Mouse (Mus musculus) limb, embryonic 13.5 days (tissue): ENCODE data around the gene Aspm. TPM values are rescaled to one million over a fixed set of nuclear protein-coding genes. Genes with fewer than 3 reads are reported as not detected.
"Not testable (repeated sequence)": the region's sequence is repeated elsewhere in the genome, so short reads cannot be mapped to it uniquely, and the experiment has no call there.

Experiments used
- ATAC-seq: fragments of 200-750 bp; cut with Nextera tagmentation; 2 replicates; pipeline ENCODE4 v1.8.0; 2017; ENCODE audit warnings: low read depth, moderate number of reproducible peaks, moderate TSS enrichment; ENCODE audit not compliant: low FRiP score
- H3K27ac ChIP-seq: fragments of 300-500 bp; sonication (generic); 2 replicates; pipeline ENCODE4 v1.5.1; 2015; ENCODE audit warnings: inconsistent platforms, mild to moderate bottlenecking, moderate library complexity
- H3K27me3 ChIP-seq: fragments of 300-500 bp; sonication (generic); 2 replicates; pipeline ENCODE4 v1.6.1; 2015; ENCODE audit warnings: mild to moderate bottlenecking, inconsistent platforms
- H3K36me3 ChIP-seq: fragments of 300-500 bp; sonication (generic); 2 replicates; pipeline ENCODE4 v1.6.1; 2015; ENCODE audit warnings: inconsistent platforms, mild to moderate bottlenecking, moderate library complexity
- H3K4me1 ChIP-seq: fragments of 300-500 bp; sonication (generic); 2 replicates; pipeline ENCODE4 v1.6.1; 2015; ENCODE audit warnings: inconsistent platforms
- H3K4me2 ChIP-seq: fragments of 300-500 bp; sonication (generic); replicated peaks from 2 replicates; pipeline ENCODE4 v1.6.1; 2015; ENCODE audit warnings: inconsistent platforms, mild to moderate bottlenecking, moderate library complexity
- H3K4me3 ChIP-seq: fragments of 300-500 bp; sonication (generic); 2 replicates; pipeline ENCODE4 v1.5.1; 2015; ENCODE audit warnings: moderate library complexity, mild to moderate bottlenecking, inconsistent platforms
- H3K9ac ChIP-seq: fragments of 300-500 bp; sonication (generic); 2 replicates; pipeline ENCODE4 v1.6.1; 2015; ENCODE audit warnings: mild to moderate bottlenecking, inconsistent platforms
- H3K9me3 ChIP-seq: fragments of 300-500 bp; sonication (generic); 2 replicates; pipeline ENCODE4 v1.6.1; 2016; ENCODE audit warnings: inconsistent platforms
- WGBS: fragments of 180-500 bp; shearing (Covaris S2); methylation state at CpG from one replicate; pipeline ENCODE4 v1.1.7; 2015; 5-methylcytosine and 5-hydroxymethylcytosine counted together
- polyA plus RNA-seq: library from polyadenylated mRNA; unstranded; fragments of >200 nt; fragmentation: Nextera tagmentation; extraction: Ambion mirVana; gene quantifications from 2 replicates; pipeline ENCODE4 v1.2.1, GENCODE M21; 2015

The Aspm gene
- 15.8 and 16.8 TPM in 2 replicates for polyA plus RNA-seq

GRCm38 (mm10) chr1:139454340-139455225 lies at the start of gene Aspm:
Aspm (plus strand) TSS chr1:139454772.
- H3K9ac ChIP-seq, result peak within 1 kb of the TSS; percentile 80
- WGBS, result 0% methylated on average over 65 of the region's 65 CpGs
- H3K4me2 ChIP-seq, result peak within 1 kb of the TSS; percentile 91
- H3K4me1 ChIP-seq, result peaks cover 17% of the 10 kb centered on the region
- H3K4me3 ChIP-seq, result peak within 1 kb of the TSS; percentile 85
- H3K9me3 ChIP-seq, result no peaks in the 10 kb centered on the region
- no peaks in the 10 kb centered on the region for H3K27me3 ChIP-seq
- peak; percentile 100 for ATAC-seq
- H3K27ac ChIP-seq, result 0 out of 2 replicates have a peak within 1 kb of the TSS, but pooled peaks have one; percentile 15
- peaks cover 21% of the 10 kb centered on the region for H3K36me3 ChIP-seq

GRCm38 (mm10) chr1:139405766-139406165 lies 48.8 kb upstream of the Aspm start:
- Histone ChIP-seq H3K4me2 (no peak overlapping the region), H3K27me3 (no peaks in the 10 kb centered on the region), H3K36me3 (no peaks in the 10 kb centered on the region), H3K9ac (no peak overlapping the region), H3K4me3 (no peak overlapping the region), H3K9me3 (no peaks in the 10 kb centered on the region), H3K4me1 (no peaks in the 10 kb centered on the region), H3K27ac (no peak overlapping the region)
- no peak for ATAC-seq

GRCm38 (mm10) chr1:139407701-139408100 lies 46.9 kb upstream of the Aspm start:
- Histone ChIP-seq H3K9me3 (no peaks in the 10 kb centered on the region), H3K9ac (no peak overlapping the region), H3K27ac (no peak overlapping the region), H3K4me1 (no peaks in the 10 kb centered on the region), H3K27me3 (no peaks in the 10 kb centered on the region), H3K4me2 (no peak overlapping the region), H3K36me3 (no peaks in the 10 kb centered on the region), H3K4me3 (no peak overlapping the region)
- ATAC-seq, result no peak
- 57% methylated on average over 5 of the region's 5 CpGs for WGBS

DNA sequence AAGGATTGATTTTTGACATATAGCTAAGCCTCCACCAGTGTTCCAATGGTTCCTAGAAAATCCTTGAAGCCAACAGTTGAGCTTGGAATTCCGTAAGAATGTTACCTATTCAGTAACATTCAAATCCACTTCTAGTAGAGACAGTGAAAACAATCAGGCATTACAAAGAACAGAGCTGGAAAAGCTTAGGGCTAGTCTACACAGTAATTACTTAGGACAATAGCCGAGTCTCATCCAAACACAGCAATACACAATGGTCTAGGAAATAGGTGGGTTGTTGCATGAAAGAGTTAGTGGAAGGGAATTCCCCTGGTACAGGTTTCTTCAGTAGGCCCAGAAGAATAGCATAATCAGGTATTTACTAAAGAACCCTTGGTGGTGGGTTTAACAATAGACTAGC lies 42.2 kb upstream of the Aspm start:
- H3K36me3 ChIP-seq, H3K27ac ChIP-seq: not testable (repeated sequence)
- 82% methylated on average over 2 of the region's 2 CpGs for WGBS

GRCm38 (mm10) chr1:139413465-139413864 lies 41.1 kb upstream of the Aspm start:
- Histone ChIP-seq H3K4me2 (no peak overlapping the region), H3K9ac (no peak overlapping the region), H3K4me3 (no peak overlapping the region), H3K4me1 (no peaks in the 10 kb centered on the region), H3K27me3 (no peaks in the 10 kb centered on the region), H3K36me3 (no peaks in the 10 kb centered on the region), H3K27ac (no peak overlapping the region), H3K9me3 (no peaks in the 10 kb centered on the region)
- WGBS, result 80% methylated on average over 3 of the region's 3 CpGs
- ATAC-seq, result no peak

More for the DNA sequence above, 42.2 kb upstream of the Aspm start:
- not testable (repeated sequence) for H3K9me3 ChIP-seq, H3K27me3 ChIP-seq, H3K4me3 ChIP-seq, H3K9ac ChIP-seq, ATAC-seq, H3K4me2 ChIP-seq, H3K4me1 ChIP-seq

- WGBS, result 6% methylated on average over 8 of the region's 8 CpGs
- Histone ChIP-seq H3K4me2 (peak overlapping the region; percentile 76), H3K4me3 (peak overlapping the region; percentile 85), H3K9ac (peak overlapping the region; percentile 93), H3K36me3 (no peaks in the 10 kb centered on the region), H3K27me3 (no peaks in the 10 kb centered on the region), H3K27ac (no peak overlapping the region; the same call in 1 of the 2 replicates), H3K9me3 (no peaks in the 10 kb centered on the region), H3K4me1 (peaks cover 30% of the 10 kb centered on the region)
- ATAC-seq, result no peak
Measured at GRCm38 (mm10) chr1:139421521-139421874, 33.1 kb upstream of the Aspm start.

DNA sequence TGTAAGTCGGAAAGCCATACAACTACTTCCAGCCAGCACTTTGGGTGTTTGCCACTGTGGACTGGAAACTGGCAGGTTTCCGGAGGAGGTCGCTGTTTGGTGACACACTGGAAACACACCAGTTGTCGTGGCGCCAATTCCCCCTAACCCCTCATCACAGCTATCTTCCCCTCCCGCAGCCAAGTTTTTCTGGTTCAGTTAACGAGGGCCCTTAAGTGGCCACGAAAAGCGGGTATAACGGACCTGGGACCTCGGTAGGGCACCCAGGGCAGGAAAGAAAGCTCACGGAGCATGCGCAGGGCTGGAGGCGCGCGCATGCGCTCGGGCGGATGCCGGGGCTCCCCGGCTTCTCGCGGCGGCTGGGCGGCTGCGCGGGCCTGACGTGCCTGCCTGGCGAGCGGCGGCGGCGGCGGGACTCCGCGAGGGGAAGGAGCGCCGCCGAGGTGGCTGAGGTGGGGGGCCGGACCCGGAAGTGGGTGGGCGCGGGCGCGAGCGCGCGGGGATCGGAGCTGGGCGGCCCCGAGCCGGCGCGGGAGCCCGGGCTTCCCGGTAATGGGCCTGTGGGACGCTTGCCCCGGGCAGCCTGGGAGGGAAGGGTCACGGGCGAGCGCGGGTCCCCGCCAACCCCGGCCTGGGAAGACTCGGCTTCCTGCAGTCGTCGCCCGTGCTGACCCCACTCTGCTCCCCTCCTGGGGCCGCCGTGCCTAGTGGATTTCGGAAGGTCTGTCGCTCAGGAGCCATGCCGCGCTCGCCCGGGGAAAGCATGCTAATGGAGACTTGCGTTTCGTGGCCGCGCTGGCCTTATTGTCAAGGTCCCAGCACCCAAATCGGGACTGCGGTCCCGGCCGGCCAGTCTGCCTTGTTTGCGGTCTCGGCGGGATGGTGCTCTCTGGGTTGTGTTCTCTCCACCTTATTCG lies 32.4 kb upstream of the Aspm start, which contains the start of gene Zbtb41:
Zbtb41 (plus strand) TSS at position 414 of the 917 bp plus-strand sequence.
- H3K27ac ChIP-seq, result peak within 1 kb of the TSS; percentile 92
- H3K4me1 ChIP-seq, result peaks cover 34% of the 10 kb centered on the region
- no peaks in the 10 kb centered on the region for H3K9me3 ChIP-seq
- peak; percentile 97 for ATAC-seq
- H3K9ac ChIP-seq, result peak within 1 kb of the TSS; percentile 93
- H3K4me3 ChIP-seq, result peak within 1 kb of the TSS; percentile 85
- H3K36me3 ChIP-seq, result peaks cover 2% of the 10 kb centered on the region; the same call in 1 of the 2 replicates
- H3K4me2 ChIP-seq, result peak within 1 kb of the TSS; percentile 76
- H3K27me3 ChIP-seq, result no peaks in the 10 kb centered on the region
- WGBS, result under 1% methylated on average over 73 of the region's 88 CpGs

GRCm38 (mm10) chr1:139422941-139423340 lies 31.6 kb upstream of the Aspm start:
- Histone ChIP-seq H3K4me3 (peak overlapping the region; percentile 85), H3K9me3 (no peaks in the 10 kb centered on the region), H3K4me2 (peak overlapping the region; percentile 76), H3K9ac (peak overlapping the region; percentile 93), H3K4me1 (peaks cover 36% of the 10 kb centered on the region), H3K27ac (no peak overlapping the region), H3K36me3 (peaks cover 3% of the 10 kb centered on the region; the same call in 1 of the 2 replicates), H3K27me3 (no peaks in the 10 kb centered on the region)
- ATAC-seq, result no peak
- 25% methylated on average over 10 of the region's 10 CpGs for WGBS

GRCm38 (mm10) chr1:139423931-139424330 lies 30.6 kb upstream of the Aspm start:
- no peak overlapping the region for H3K27ac ChIP-seq
- peak overlapping the region; percentile 85 for H3K4me3 ChIP-seq
- H3K27me3 ChIP-seq, result no peaks in the 10 kb centered on the region
- no peak for ATAC-seq
- peak overlapping the region; percentile 93 for H3K9ac ChIP-seq
- peaks cover 36% of the 10 kb centered on the region for H3K4me1 ChIP-seq
- H3K9me3 ChIP-seq, result no peaks in the 10 kb centered on the region
- H3K36me3 ChIP-seq, result peaks cover 4% of the 10 kb centered on the region
- peak overlapping the region; percentile 76 for H3K4me2 ChIP-seq
- 71% methylated on average over 10 of the region's 10 CpGs for WGBS

DNA sequence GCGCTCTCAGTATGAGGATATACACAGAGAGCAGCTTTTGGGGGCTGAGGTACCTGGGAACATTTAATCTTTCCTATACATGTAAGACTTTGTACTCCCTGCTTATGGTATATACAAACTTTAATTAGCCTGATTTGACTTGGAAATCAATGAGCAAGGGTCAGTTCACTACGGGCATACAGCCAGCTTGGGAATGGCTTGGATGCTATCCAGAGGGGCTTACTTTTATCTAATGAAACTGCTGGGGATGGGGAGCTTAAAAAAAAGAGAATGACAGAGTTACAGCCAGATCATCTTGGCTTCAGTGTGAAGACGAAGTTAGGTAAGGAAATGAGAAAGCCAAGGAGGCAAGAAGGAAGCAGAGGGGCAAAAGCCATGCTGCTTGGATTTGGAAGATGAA lies 29.6 kb upstream of the Aspm start:
- H3K9ac ChIP-seq, result peak overlapping the region; percentile 57; the same call in 1 of the 2 replicates
- peak overlapping the region; percentile 64 for H3K4me2 ChIP-seq
- no peaks in the 10 kb centered on the region for H3K9me3 ChIP-seq
- WGBS, result 47% methylated on average over 3 of the region's 3 CpGs
- peaks cover 13% of the 10 kb centered on the region for H3K36me3 ChIP-seq
- H3K4me3 ChIP-seq, result peak overlapping the region; percentile 36
- H3K27ac ChIP-seq, result no peak overlapping the region
- no peak for ATAC-seq
- peaks cover 36% of the 10 kb centered on the region for H3K4me1 ChIP-seq
- no peaks in the 10 kb centered on the region for H3K27me3 ChIP-seq

DNA sequence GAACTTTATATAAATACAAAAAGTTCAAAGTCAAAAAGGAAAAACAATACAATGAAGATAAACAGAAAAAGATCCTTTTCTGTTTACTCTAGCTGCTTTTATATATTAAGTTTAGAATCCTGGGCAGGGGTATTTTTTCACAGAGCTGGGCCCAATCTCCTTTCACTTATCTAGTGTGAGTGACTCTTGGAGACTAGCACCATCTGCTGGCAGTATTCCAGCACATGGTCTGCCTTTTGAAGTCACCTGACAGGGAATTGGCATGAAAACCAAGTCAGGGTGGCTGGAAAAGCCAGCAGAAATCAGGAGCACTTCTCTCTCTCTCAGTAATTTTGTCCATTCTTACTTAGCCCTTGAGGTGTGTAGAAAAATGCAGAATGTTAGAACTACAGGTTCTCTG lies 16.2 kb upstream of the Aspm start:
- ATAC-seq, result no peak
- H3K27ac ChIP-seq, result no peak overlapping the region
- H3K27me3 ChIP-seq, result no peaks in the 10 kb centered on the region
- no peak overlapping the region for H3K4me3 ChIP-seq
- H3K4me1 ChIP-seq, result no peaks in the 10 kb centered on the region
- no peak overlapping the region for H3K4me2 ChIP-seq
- no peak overlapping the region for H3K9ac ChIP-seq
- H3K36me3 ChIP-seq, result peaks cover 44% of the 10 kb centered on the region
- H3K9me3 ChIP-seq, result no peaks in the 10 kb centered on the region

DNA sequence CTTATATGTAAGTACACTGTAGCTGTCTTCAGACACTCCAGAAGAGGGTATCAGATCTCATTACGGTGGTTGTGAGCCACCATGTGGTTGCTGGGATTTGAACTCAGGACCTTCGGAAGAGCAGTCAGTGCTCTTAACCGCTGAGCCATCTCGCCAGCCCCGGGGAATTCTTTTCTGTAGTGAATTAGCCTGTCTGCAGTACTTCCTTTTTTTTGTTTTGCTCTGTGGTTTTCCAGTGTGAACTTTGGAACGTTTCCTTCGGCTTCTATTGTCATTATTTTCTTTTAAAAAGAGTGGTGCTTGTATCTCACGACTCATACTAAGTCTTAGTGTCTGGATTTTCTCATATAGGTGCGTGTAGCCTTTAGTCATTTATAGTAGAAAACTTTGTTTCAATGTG lies 11.5 kb upstream of the Aspm start:
- not testable (repeated sequence) for H3K27ac ChIP-seq

More for the DNA sequence above, 11.5 kb upstream of the Aspm start:
- 91% methylated on average over 9 of the region's 9 CpGs for WGBS
- ATAC-seq, H3K9me3 ChIP-seq, H3K4me2 ChIP-seq, H3K4me1 ChIP-seq, H3K27me3 ChIP-seq, H3K9ac ChIP-seq, H3K4me3 ChIP-seq: not testable (repeated sequence)
- peaks cover 32% of the 10 kb centered on the region for H3K36me3 ChIP-seq
